Mouse (Mus musculus): ENCODE data around the gene Pknox1. TPM values are rescaled to one million over a fixed set of nuclear protein-coding genes. Genes with fewer than 3 reads are reported as not detected.
A peak's percentile ranks its signal among the peaks of the same experiment; 100 is the strongest.
"Not testable (repeated sequence)": the region's sequence is repeated elsewhere in the genome, so short reads cannot be mapped to it uniquely, and the experiment has no call there.

The Pknox1 gene
- total RNA-seq, 1 experiment from 2014 or later = 63.9 TPM

DNA sequence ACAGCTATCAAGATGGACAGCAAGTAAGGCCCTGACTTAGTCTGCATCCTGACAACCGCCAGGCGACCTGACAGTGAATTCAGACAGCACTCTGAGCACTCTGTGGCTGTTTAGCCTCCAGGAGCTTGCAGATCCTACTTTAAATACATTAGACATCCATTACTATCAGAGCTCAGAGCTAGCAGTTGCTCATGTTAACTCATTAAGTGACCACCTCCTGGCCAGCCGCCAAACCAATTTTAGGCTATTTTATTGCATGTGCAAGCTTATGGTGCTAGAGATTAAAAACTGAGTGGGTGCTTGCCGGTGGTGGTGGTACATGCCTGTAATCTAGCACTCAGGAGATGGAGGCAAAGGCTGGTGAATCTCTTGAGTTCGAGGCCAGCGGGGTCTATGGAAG lies 19.2 kb downstream of the Pknox1 start:
- no peak for ATAC-seq (ENCODE audit: extremely low read depth, insufficient number of reproducible peaks, low FRiP score, poor library complexity, severe bottlenecking)

DNA sequence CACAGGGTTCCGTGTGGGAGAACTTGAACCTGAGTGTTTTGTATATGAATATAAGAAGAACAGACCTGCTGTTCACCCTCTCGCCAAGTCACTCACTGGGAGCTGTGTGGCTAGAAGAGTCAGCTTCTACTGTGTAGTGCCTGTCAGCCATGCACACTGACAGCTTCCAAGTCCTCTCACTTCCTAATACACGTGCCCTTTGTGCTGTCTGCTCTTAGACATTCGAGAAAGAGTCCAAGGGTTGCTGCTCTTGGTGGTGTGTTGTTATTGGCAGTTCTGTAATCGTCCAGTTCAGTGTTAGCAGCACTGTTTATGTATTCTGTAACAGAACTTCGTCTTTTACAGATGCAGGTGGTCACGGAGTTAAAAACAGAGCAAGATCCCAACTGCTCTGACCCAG lies 23.6 kb downstream of the Pknox1 start:
- no peak for ATAC-seq (ENCODE audit: extremely low read depth, insufficient number of reproducible peaks, low FRiP score, poor library complexity, severe bottlenecking)

DNA sequence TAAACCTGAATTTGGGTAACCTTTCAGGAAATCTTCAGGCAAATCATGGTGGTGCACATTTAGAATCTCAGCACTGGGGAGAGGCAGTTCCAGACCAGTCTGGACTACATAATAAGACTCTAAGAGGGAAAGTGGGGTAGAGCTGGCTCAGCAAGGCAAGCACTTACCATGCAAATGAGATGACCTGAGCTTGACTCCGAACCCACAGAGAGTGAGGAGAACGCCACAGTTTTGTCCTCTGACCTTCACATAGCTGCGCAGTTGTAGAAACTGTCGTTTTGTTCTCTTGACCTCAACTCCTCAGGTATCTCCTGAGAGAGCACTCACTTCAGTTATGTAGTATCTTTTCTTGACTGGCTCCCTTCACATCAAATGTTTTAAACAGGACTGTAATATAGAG lies 24.2 kb downstream of the Pknox1 start:
- no peak for ATAC-seq (ENCODE audit: extremely low read depth, insufficient number of reproducible peaks, low FRiP score, poor library complexity, severe bottlenecking)

DNA sequence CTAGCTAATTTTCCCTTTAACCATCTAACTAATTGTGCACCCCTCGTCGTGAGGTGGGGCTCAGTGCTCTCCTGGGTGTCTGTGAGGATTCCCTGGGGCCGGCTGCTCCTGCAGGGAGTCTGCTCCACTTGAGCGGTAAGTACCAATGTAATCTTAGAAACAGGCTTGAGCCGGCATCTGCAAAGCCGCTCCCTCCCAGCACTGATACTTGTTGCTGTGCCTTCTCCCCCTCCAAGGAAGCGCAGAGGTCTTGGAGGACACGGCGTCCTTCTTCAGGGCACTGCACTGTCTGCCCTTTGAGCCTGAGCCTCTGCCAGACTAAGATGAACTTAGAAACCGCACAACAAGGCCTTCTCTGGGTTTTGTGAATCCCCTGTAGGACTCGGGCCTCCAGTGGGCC lies 26.3 kb downstream of the Pknox1 start:
- ATAC-seq (ENCODE audit: extremely low read depth, insufficient number of reproducible peaks, low FRiP score, poor library complexity, severe bottlenecking) = no peak

DNA sequence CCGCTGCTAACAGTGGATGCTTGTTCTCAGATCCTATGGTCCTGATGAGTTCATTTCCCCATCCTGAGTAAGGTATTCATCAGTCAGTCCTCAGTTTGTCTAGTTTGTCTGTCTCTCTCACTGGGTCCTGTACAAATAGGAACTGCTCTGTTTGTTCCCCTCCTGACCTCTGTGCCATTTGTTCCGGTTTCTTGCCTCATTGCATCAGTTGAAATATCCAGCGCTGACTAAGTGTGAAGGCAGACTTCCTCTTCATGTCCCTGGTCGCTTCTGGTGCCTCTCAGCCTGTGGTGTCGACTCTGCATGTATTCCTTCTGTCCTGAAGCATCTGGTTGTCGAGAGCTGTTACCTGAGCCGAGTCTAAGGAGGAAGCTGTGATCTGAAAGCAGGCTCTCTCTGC lies 30.1 kb downstream of the Pknox1 start:
- ATAC-seq (ENCODE audit: extremely low read depth, insufficient number of reproducible peaks, low FRiP score, poor library complexity, severe bottlenecking) = peak; percentile 86

GRCm38 (mm10) chr17:31595077-31595476 lies 30.5 kb downstream of the Pknox1 start:
- no peak for ATAC-seq (ENCODE audit: extremely low read depth, insufficient number of reproducible peaks, low FRiP score, poor library complexity, severe bottlenecking)

DNA sequence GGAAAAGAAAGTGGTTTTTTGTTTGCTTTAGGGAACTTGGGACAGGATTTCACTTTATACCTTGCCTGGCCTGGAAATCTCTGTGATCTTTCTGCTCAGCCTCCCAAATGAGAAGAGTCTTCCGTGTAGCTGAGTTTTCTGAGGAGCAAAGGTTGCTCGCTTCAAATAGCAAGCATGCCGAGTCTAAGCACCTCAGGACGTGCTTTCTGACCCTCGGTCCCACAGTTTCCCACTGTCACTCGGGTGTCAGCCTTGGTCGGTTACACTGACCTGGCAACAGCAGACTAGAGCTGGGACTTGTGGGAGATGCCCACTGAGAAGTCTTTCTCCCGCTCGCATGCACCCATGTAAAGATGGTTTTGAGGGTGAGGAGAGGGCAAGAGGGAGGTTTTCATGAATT lies 33.4 kb downstream of the Pknox1 start:
- no peak for ATAC-seq (ENCODE audit: extremely low read depth, insufficient number of reproducible peaks, low FRiP score, poor library complexity, severe bottlenecking)

GRCm38 (mm10) chr17:31598593-31598992 lies 34.1 kb downstream of the Pknox1 start:
- no peak for ATAC-seq (ENCODE audit: extremely low read depth, insufficient number of reproducible peaks, low FRiP score, poor library complexity, severe bottlenecking)

GRCm38 (mm10) chr17:31606424-31606823 lies 41.9 kb downstream of the Pknox1 start:
- no peak for ATAC-seq (ENCODE audit: extremely low read depth, insufficient number of reproducible peaks, low FRiP score, poor library complexity, severe bottlenecking)

- no peak for ATAC-seq (ENCODE audit: extremely low read depth, insufficient number of reproducible peaks, low FRiP score, poor library complexity, severe bottlenecking)
Observed at GRCm38 (mm10) chr17:31607256-31607951, 42.9 kb downstream of the Pknox1 start.

DNA sequence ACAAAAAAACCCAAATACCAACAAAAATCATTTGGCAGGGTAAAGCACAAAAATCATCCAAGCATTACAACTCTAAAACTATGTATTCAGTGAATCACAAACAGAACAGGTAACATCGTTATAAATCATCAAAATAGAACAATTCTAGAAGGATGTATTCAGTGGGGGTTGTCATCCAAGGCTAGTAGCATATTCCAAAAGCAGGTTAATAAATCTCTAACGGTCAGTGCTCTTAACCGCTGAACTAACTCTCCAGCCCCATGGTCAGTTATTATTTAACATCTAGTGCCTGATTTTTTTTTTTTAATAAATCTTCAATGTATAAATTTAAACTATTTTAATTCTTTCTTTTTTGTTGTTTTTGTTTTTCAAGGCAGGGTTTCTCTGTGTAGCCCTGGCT lies 44.6 kb downstream of the Pknox1 start:
- not testable (repeated sequence) for ATAC-seq (ENCODE audit: extremely low read depth, insufficient number of reproducible peaks, low FRiP score, poor library complexity, severe bottlenecking)

DNA sequence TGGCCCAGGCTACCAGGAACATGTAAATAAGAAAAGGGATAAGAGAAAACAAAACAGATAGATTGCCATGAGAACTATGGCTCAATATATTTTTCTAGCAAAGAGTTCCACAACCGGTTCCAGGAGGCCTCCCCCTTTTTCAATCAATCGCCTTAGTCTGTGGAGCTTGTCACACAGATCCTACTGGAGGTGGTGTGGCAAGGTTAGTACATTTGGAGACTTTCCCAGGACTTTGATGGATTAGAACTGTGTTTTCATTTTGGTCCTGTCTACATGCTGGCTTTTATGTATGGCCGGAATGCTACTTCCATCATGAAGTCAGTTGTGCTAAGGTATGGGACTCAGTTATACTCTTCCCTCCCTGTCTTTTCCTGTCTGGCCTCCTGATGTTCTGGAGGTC lies 45.4 kb downstream of the Pknox1 start:
- no peak for ATAC-seq (ENCODE audit: extremely low read depth, insufficient number of reproducible peaks, low FRiP score, poor library complexity, severe bottlenecking)

DNA sequence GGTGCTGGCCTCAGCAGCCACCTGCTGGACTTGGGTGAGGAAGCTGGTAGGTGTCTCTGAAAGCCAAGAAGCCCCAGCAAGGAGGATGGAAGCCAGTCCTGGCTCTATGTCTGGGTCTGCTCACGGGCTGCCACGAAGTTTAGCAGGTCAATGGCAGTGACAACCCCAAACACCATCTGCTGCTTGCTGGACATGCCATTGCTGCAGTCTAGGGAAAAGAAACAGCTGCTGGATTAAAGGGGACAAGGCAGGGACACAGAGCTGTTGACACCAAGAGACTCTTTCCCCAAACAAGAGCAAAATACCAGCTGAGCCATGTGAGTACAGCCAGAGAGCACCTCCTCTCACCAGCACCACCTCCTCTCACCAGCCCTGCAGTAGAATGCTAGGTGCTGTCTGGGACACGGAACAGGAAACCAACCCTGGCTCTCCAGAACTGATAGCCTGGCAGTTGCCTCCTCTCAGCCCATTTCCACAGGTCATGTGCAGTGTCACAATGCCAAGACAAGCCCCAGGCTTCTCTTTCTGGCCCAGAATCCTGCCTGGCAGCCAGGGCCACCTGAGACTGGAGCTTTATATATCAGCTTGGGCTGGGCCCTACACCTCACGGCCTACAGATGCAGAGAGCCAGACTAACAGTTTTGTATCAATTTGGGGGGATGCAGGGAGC lies 48.7 kb downstream of the Pknox1 start:
- no peak for ATAC-seq (ENCODE audit: extremely low read depth, insufficient number of reproducible peaks, low FRiP score, poor library complexity, severe bottlenecking)

GRCm38 (mm10) chr17:31623101-31623500 lies 58.6 kb downstream of the Pknox1 start:
- ATAC-seq (ENCODE audit: extremely low read depth, insufficient number of reproducible peaks, low FRiP score, poor library complexity, severe bottlenecking) = no peak

DNA sequence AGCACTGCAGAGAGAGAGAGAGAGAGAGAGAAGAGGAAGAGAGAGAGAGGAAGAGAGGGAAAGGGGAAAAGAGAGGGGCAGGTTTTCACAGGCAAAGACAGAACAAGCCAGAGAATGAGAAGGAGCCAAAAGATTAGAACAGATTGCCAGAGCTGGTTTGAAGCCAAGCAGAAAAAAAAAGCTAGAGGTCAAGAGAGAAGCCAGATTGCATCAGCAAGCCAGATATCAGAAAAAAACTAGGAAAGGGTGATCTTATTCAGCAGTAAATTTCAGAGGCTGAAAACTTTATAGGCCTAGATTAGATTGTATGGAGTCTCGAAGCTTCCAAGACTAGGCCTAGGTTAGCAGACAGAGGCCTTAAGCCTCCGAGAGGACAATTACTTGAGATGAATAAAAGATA lies 63.4 kb downstream of the Pknox1 start:
- no peak for ATAC-seq (ENCODE audit: extremely low read depth, insufficient number of reproducible peaks, low FRiP score, poor library complexity, severe bottlenecking)

DNA sequence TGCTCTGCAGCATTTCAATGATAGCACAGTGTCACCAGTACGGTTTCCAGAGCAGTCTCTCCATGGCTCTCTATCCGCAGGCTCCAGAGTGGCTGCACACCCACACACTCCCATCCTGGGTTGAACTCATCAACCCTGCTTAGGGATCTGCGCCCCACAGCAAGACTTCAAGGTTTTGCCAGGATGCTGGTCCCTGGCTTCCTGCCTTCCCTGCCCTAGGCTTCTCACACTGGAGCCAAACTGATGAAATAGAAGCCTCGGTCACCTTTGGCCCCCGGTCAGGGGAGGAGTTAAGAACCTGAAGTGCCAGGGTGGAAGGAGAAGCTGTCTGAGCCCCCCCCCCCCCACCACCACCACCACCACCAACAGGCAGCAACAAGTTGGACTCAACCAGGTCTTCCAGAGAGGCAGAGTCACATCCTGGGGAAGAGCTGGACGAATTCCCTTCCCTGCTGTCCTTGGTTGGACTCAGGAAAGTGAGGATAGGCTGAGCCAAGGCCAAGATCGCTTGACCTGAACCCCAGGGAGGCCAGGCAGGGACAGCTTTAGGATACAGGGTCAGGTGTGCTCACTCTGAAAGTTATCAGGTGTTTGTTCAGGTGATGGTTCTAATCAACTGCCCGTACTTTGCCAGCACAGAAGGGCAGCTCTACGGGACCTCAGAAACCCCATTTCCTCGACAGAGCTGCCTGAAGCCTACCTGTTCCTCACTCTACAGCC lies 66.7 kb downstream of the Pknox1 start:
- no peak for ATAC-seq (ENCODE audit: extremely low read depth, insufficient number of reproducible peaks, low FRiP score, poor library complexity, severe bottlenecking)

- no peak for ATAC-seq (ENCODE audit: extremely low read depth, insufficient number of reproducible peaks, low FRiP score, poor library complexity, severe bottlenecking)
Observed at GRCm38 (mm10) chr17:31633007-31633406, 68.5 kb downstream of the Pknox1 start.

- no peak for ATAC-seq (ENCODE audit: extremely low read depth, insufficient number of reproducible peaks, low FRiP score, poor library complexity, severe bottlenecking)
Observed at GRCm38 (mm10) chr17:31634896-31635295, 70.4 kb downstream of the Pknox1 start.

DNA sequence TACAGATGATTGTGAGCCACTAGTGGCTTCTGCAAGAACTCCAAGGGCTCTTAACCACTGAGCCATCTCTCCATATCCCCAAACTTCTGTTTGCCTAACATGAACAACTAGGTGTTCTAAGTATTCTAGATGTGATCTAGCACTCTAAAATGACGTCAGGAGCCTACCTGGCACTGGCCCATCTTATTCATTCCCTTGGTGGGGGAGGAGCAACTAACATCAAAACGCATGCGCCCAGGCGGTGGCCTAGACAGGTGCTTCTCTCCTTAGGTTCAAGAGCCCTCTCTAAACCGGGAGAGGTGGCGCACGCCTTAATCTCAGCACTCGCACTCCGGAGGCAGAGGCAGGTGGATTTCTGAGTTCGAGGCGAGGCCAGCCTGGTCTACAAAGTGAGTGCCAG lies 71.2 kb downstream of the Pknox1 start:
- no peak for ATAC-seq (ENCODE audit: extremely low read depth, insufficient number of reproducible peaks, low FRiP score, poor library complexity, severe bottlenecking)

GRCm38 (mm10) chr17:31636277-31636941 lies 71.9 kb downstream of the Pknox1 start:
- 0 out of 2 replicates have a peak, but pooled peaks have one; percentile 4 for ATAC-seq (ENCODE audit: extremely low read depth, insufficient number of reproducible peaks, low FRiP score, poor library complexity, severe bottlenecking)

Measured in neutrophil, adult 5-6 weeks (primary cell).